Mouse (Mus musculus) retina, adult 2 months (tissue): ENCODE data around the gene Olfr1183.
"Not testable (repeated sequence)": the region's sequence is repeated elsewhere in the genome, so short reads cannot be mapped to it uniquely, and the experiment has no call there.

Experiments used
- DNase-seq: peaks from one replicate; pipeline ENCODE4 v3.0.0-alpha.2; 2012; ENCODE audit warnings: low read depth, low spot score

Gene Olfr1183

DNA sequence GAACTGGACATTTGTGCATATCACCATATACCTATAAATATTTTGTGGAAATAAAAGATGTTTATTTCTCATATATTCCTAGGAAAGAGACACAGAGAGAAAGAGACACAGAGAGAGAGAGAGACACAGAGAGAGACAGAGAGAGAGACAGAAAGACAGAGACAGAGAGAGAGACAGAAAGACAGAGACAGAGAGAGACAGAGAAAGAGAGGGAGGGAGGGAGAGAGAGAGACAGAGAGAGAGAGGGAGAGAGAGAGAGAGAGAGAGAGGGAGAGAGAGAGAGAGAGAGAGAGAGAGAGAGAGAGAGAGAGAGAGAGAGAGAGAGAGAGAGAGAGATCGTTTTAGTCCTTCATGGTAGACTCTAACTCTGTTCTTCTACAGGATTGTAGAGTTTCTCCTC lies at the start of gene Olfr1183:
Olfr1183 (plus strand) TSS at position 301 of the 400 bp plus-strand sequence.
- DNase-seq: not testable (repeated sequence)

DNA sequence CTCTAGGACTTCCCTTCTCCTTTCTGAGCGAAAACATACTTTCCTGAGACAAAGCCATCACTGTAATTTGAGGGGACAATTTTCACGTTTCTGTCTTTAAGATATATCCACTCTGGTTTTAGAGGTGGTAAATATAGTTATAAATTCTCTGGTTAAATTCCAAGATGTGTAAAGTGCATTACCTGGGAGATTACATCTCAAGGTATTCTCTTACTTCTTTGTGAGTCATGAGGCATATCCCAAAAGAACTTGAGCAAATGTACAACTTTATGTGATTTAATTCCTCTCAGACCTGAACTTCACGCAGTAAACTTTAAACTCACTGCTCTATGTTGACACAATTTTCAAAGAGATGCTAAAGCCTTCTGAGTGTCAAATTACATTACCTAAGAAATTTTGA lies 48.3 kb upstream of the Olfr1183 start, which contains the start of gene Olfr1179:
Olfr1179 (minus strand) TSS at position 101 of the 400 bp plus-strand sequence.
- DNase-seq: no peak

DNA sequence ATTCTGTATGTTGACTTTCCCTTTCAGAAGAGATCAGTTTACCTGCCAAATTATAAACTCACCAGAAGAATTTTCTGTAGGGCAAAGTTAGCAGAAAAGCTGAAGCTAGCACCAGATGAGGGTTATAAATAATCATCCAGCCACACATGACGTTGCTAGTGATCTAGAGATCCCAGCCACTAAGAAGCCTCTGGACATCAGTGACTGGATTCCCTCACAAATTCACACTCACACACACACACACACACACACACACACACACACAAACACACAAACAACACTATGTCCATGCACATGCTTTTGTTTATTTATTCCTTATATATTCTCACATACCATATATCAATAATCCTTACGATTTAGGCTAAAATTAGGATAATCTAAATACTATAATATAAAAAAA lies 35.6 kb upstream of the Olfr1183 start, which contains the start of gene Olfr1180:
Olfr1180 (minus strand) TSS at position 101 of the 400 bp plus-strand sequence.
- DNase-seq: no peak

DNA sequence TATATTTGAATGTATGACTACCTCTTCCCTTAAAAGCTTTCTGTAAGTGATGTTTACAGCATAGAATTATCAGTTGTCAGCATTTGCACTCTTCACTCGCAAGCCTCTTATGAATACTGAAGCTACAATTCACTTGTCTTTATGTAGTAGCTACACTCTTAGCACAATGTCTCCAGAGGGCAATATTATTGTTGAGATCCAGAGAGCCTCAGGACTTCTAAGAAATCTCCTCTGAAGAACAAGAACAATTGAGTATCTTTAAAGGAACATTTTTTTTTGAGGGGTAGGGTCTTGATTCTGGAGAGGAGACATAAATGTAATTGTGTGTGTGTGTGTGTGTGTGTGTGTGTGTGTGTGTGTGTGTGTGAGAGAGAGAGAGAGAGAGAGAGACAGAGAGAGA lies 28.6 kb upstream of the Olfr1183 start, which contains the start of gene Olfr1181:
Olfr1181 (minus strand) TSS at position 101 of the 400 bp plus-strand sequence.
- DNase-seq: no peak

DNA sequence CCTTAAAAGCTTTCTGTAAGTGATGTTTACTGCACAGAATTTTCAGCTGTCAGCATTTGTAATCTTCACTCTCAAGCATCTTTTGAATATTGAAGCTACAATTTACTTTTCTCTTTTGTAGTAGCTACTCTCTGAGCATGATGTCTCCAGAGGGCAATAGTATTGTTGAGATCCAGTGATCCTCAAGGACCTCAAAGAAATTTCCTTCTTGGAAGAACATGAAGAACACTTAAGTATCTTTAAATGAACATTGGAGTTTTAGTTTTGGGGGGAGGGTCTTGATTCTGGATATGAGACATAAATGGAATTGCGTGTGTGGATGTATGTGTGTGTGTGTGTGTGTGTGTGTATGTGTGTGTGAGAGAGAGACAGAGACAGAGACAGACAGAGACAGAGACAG lies 5.6 kb upstream of the Olfr1183 start, which contains the start of gene Gm13757:
Gm13757 (minus strand) TSS at position 101 of the 400 bp plus-strand sequence.
- DNase-seq: no peak

DNA sequence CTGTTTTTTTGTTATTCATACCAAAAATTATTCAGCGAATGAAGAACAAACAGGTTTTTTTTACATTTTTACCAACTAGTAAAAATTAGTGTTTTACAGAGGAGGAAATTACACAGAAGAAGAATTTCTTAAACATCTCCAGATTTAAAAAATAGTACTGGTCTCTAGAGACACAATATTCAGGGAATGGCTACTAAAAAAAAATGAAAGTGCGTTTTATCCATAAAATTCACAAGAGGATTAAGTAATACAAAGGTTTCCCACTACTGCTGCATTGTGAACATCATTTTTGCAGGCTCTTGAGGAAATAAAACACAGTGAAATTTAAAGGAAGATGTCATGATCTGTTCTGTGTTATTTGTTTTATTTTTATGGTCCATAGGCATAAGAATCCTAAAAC lies 28.6 kb downstream of the Olfr1183 start, which contains the start of gene Olfr1184:
Olfr1184 (plus strand) TSS at position 301 of the 400 bp plus-strand sequence.
- no peak for DNase-seq

DNA sequence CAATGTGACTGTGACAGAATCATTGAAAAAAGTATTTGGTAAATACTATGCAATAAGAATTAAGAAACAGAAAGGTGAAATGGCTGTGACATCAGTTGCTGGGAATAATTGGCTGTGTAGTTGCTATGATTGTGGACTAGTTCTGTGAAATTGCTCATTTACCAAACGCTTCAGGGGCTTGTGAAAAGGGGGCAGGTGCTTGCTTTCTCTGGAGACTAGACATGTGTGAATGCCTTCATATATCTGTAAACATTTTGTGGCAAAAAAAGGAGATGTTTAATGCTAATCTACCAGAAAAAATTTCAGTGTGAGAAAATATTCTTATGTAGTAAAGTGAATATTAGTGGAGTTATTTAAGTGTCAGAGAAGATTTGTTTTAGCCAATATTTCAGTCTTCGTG lies 38.4 kb downstream of the Olfr1183 start, which contains the start of gene Olfr1185-ps1:
Olfr1185-ps1 (plus strand) TSS at position 301 of the 400 bp plus-strand sequence.
- no peak for DNase-seq

DNA sequence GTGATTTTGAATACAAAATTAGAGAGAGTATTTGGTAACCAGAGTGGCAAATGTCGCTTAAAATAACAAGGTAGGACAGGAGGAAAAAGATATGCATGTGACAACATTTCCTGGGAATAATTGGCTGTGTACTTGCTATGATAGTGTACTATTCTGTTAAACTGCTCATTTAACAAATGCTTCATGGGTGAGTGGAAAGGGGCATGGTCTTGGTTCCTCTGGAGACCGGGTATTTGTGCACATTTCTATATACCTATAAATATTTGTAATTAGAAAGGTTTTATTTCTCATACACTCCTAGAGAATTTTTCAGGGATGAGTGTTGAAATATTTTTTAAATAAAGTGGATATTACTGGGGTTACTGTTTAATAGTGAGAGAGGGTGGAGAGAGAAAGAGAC lies 63.6 kb downstream of the Olfr1183 start, which contains the start of gene Olfr1186:
Olfr1186 (plus strand) TSS at position 301 of the 400 bp plus-strand sequence.
- no peak for DNase-seq
